Mouse (Mus musculus): ENCODE data around the gene Astn2. TPM values are rescaled to one million over a fixed set of nuclear protein-coding genes. Genes with fewer than 3 reads are reported as not detected.

Gene Astn2
- polyA plus RNA-seq, 1 experiment from 2014 or later: 0.69 TPM

DNA sequence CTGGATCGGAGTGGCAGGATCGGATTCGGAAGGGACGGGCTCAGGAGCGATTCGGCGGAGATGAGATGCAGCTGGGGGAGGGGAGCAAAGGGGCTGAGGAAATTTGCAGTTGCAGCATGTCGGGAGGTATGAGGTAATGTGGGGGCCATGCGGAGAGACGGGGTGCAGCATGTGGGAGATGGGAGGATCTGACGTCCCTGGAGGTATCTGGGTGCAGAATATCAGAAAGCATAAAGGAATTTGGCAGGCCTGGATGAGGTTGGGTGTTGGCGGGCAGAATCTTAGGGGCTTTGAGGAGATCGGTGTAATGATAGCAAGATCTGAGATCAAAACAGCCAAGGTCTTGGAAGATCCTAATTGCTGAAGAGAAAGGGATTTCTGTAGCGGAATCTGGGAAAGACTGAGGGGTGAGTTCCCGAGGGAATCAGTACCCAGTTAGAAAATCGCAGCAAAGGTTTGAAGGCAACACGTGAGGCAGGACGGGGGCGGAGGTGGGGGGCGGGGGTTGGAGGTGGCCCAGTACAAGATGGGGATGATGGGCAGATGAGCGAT is 799.2 kb downstream of the Astn2 start:
- H3K4me1 ChIP-seq (ENCODE audit: insufficient read depth, low read depth, low read length): 0 out of 2 replicates have a peak, but pooled peaks cover 4% of the 10 kb centered on the region
- ATAC-seq (peak; percentile 68), DNase-seq (ENCODE audit: low spot score) (no peak)
- peak overlapping the region; percentile 81 for H3K4me2 ChIP-seq (replicated peaks; ENCODE audit: low read depth, low read length)
- H3K9me3 ChIP-seq (ENCODE audit: low read length): no peaks in the 10 kb centered on the region
- no peak for TF ChIP-seq CTCF (IDR thresholded peaks at IDR 0.05)
- TF ChIP-seq EP300 (IDR thresholded peaks at IDR 0.05): no peak
- no peaks in the 10 kb centered on the region for H3K27me3 ChIP-seq (replicated peaks; ENCODE audit: insufficient read depth, low read length)
- WGBS: under 1% methylated on average over 21 of the region's 21 CpGs
- H3K36me3 ChIP-seq (ENCODE audit: insufficient read depth, low read length): no peaks in the 10 kb centered on the region
- peak overlapping the region; percentile 56 for H3K9ac ChIP-seq (replicated peaks; ENCODE audit: low read depth)
- H3K27ac ChIP-seq (ENCODE audit: low read length): no peak overlapping the region
- peak overlapping the region; percentile 78 for H3K4me3 ChIP-seq (ENCODE audit: low read depth, low read length)

- Histone ChIP-seq H3K4me3 (ENCODE audit: low read depth, low read length) (peak within 1 kb of the TSS; percentile 78), H3K36me3 (ENCODE audit: insufficient read depth, low read length) (no peaks in the 10 kb centered on the region), H3K27ac (ENCODE audit: low read length) (no peak within 1 kb of the TSS), H3K4me2 (replicated peaks; ENCODE audit: low read depth, low read length) (peak within 1 kb of the TSS; percentile 81), H3K27me3 (replicated peaks; ENCODE audit: insufficient read depth, low read length) (no peaks in the 10 kb centered on the region), H3K4me1 (ENCODE audit: insufficient read depth, low read depth, low read length) (0 out of 2 replicates have a peak, but pooled peaks cover 4% of the 10 kb centered on the region), H3K9me3 (ENCODE audit: low read length) (no peaks in the 10 kb centered on the region), H3K9ac (replicated peaks; ENCODE audit: low read depth) (peak within 1 kb of the TSS; percentile 56)
- TF ChIP-seq EP300 (IDR thresholded peaks at IDR 0.05): no peak
- 3% methylated on average over 33 of the region's 33 CpGs for WGBS
- ATAC-seq (peak; percentile 98), DNase-seq (ENCODE audit: low spot score) (peak; percentile 96)
Measured at GRCm38 (mm10) chr4:65604504-65605150, 799.8 kb downstream of the Astn2 start, which contains the start of gene Trim32. Gene Trim32, plus strand, starts transcription at chr4:65604986.

- 59% methylated on average over 5 of the region's 5 CpGs for WGBS
Measured at GRCm38 (mm10) chr4:65594601-65595369, 809.6 kb downstream of the Astn2 start.

DNA sequence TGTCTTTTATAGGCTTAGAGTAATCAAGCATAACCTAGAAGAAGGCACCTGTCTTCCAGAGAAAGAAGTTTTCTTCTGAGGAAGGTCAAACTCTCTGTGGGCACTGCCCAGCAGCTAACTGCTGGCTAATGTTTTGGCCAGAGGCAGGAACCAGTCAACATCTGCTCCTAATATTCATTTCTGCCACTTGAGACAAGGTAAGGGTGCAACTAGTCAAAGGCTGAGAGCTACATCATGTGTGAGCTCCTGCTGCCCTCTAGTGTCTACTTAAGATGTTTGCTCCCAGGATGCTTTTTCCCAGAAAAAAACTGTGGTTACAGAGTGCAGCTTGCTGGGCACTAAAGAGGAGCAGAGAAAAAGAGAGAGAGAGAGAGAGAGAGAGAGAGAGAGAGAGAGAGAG is 814.6 kb downstream of the Astn2 start:
- DNase-seq (ENCODE audit: low spot score) (peak; percentile 69), ATAC-seq (peak; percentile 28; the same call in 1 of the 2 replicates)
- no peak overlapping the region for H3K27ac ChIP-seq (ENCODE audit: low read length)
- H3K4me3 ChIP-seq (ENCODE audit: low read depth, low read length): no peak overlapping the region
- no peak overlapping the region for H3K4me2 ChIP-seq (replicated peaks; ENCODE audit: low read depth, low read length)
- no peak overlapping the region for H3K9ac ChIP-seq (replicated peaks; ENCODE audit: low read depth)
- no peaks in the 10 kb centered on the region for H3K9me3 ChIP-seq (ENCODE audit: low read length)
- TF ChIP-seq EP300 (IDR thresholded peaks at IDR 0.05) (no peak), CTCF (IDR thresholded peaks at IDR 0.05) (peak; percentile 78)
- H3K36me3 ChIP-seq (ENCODE audit: insufficient read depth, low read length): no peaks in the 10 kb centered on the region
- H3K27me3 ChIP-seq (replicated peaks; ENCODE audit: insufficient read depth, low read length): no peaks in the 10 kb centered on the region
- no peaks in the 10 kb centered on the region for H3K4me1 ChIP-seq (ENCODE audit: insufficient read depth, low read depth, low read length)

More at GRCm38 (mm10) chr4:65594601-65595369, 809.6 kb downstream of the Astn2 start:
- Histone ChIP-seq H3K9me3 (ENCODE audit: low read length) (no peaks in the 10 kb centered on the region), H3K27me3 (replicated peaks; ENCODE audit: insufficient read depth, low read length) (no peaks in the 10 kb centered on the region), H3K36me3 (ENCODE audit: insufficient read depth, low read length) (no peaks in the 10 kb centered on the region), H3K4me2 (replicated peaks; ENCODE audit: low read depth, low read length) (no peak overlapping the region), H3K4me1 (ENCODE audit: insufficient read depth, low read depth, low read length) (no peaks in the 10 kb centered on the region), H3K27ac (ENCODE audit: low read length) (no peak overlapping the region), H3K9ac (replicated peaks; ENCODE audit: low read depth) (no peak overlapping the region), H3K4me3 (ENCODE audit: low read depth, low read length) (no peak overlapping the region)
- ATAC-seq: no peak
- no peak for DNase-seq (ENCODE audit: low spot score)
- TF ChIP-seq CTCF (IDR thresholded peaks at IDR 0.05) (no peak), EP300 (IDR thresholded peaks at IDR 0.05) (no peak)

GRCm38 (mm10) chr4:65586947-65587346 is 817.5 kb downstream of the Astn2 start:
- H3K4me1 ChIP-seq (ENCODE audit: insufficient read depth, low read depth, low read length): no peaks in the 10 kb centered on the region
- H3K36me3 ChIP-seq (ENCODE audit: insufficient read depth, low read length): no peaks in the 10 kb centered on the region
- no peak overlapping the region for H3K9ac ChIP-seq (replicated peaks; ENCODE audit: low read depth)
- WGBS: 39% methylated on average over 5 of the region's 5 CpGs
- H3K27me3 ChIP-seq (replicated peaks; ENCODE audit: insufficient read depth, low read length): no peaks in the 10 kb centered on the region
- H3K4me3 ChIP-seq (ENCODE audit: low read depth, low read length): no peak overlapping the region
- ATAC-seq: no peak
- no peak overlapping the region for H3K4me2 ChIP-seq (replicated peaks; ENCODE audit: low read depth, low read length)
- no peak for DNase-seq (ENCODE audit: low spot score)
- no peaks in the 10 kb centered on the region for H3K9me3 ChIP-seq (ENCODE audit: low read length)
- no peak overlapping the region for H3K27ac ChIP-seq (ENCODE audit: low read length)
- TF ChIP-seq EP300 (IDR thresholded peaks at IDR 0.05): no peak
- TF ChIP-seq CTCF (IDR thresholded peaks at IDR 0.05): no peak

DNA sequence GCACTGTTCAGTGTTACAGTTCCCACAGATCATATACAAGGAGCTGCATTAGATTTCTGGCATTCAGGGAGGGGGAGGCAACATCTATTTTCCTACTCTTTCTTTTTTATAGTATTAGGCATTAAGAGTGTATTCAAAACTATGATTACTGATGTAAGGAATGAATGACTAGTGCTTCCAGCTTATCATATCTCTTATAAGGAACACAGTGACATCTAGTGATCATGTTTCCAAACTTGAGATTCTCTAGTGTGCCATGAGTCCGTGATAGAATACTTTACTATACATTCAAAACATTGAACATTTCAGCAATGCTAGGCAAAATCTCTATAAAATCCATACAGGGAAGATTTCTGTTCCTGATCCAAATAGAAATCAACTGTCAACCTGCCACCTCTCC is 824.2 kb downstream of the Astn2 start:
- Histone ChIP-seq H3K4me1 (ENCODE audit: insufficient read depth, low read depth, low read length) (no peaks in the 10 kb centered on the region), H3K9ac (replicated peaks; ENCODE audit: low read depth) (no peak overlapping the region), H3K4me2 (replicated peaks; ENCODE audit: low read depth, low read length) (no peak overlapping the region), H3K27me3 (replicated peaks; ENCODE audit: insufficient read depth, low read length) (no peaks in the 10 kb centered on the region), H3K36me3 (ENCODE audit: insufficient read depth, low read length) (no peaks in the 10 kb centered on the region), H3K27ac (ENCODE audit: low read length) (no peak overlapping the region), H3K9me3 (ENCODE audit: low read length) (no peaks in the 10 kb centered on the region), H3K4me3 (ENCODE audit: low read depth, low read length) (no peak overlapping the region)
- DNase-seq (ENCODE audit: low spot score): no peak
- WGBS: 50% methylated on average over 1 of the region's 1 CpGs
- no peak for ATAC-seq
- TF ChIP-seq CTCF (IDR thresholded peaks at IDR 0.05): peak; percentile 35; the same call in 1 of the 2 replicates
- TF ChIP-seq EP300 (IDR thresholded peaks at IDR 0.05): no peak
